Mouse (Mus musculus) C2C12 (cell line): ENCODE data around the gene Sipa1l3.

Experiments used
- CEBPB ChIP-seq: IDR thresholded peaks from one replicate; pipeline ENCODE4 v1.6.1; 2011; ENCODE audit warnings: low read depth, mild to moderate bottlenecking, control low read depth, moderate library complexity
- CTCF ChIP-seq: IDR thresholded peaks from one replicate; pipeline ENCODE4 v1.5.1; 2011; ENCODE audit not compliant: control insufficient read depth, insufficient read depth, insufficient read length
- MAX ChIP-seq: IDR thresholded peaks from one replicate; pipeline ENCODE4 v1.6.1; 2011; ENCODE audit warnings: mild to moderate bottlenecking, control low read depth
- MYOD1 ChIP-seq: IDR thresholded peaks from one replicate; pipeline ENCODE4 v1.6.1; 2011; ENCODE audit warnings: low read depth; ENCODE audit not compliant: control insufficient read depth, insufficient read length
- MYOG ChIP-seq: IDR thresholded peaks from one replicate; pipeline ENCODE4 v1.6.1; 2011; ENCODE audit not compliant: control insufficient read depth, insufficient read length; ENCODE audit errors: extremely low read depth
- USF1 ChIP-seq: IDR thresholded peaks from one replicate; pipeline ENCODE4 v1.6.1; 2011; ENCODE audit warnings: low read depth, mild to moderate bottlenecking, control low read depth, moderate library complexity

- no peak for TF ChIP-seq CTCF
- no peak for TF ChIP-seq MAX
- TF ChIP-seq MYOD1 = no peak
- TF ChIP-seq USF1 = no peak
- TF ChIP-seq CEBPB = no peak
- TF ChIP-seq MYOG = no peak
Observed at GRCm38 (mm10) chr7:29434313-29435035, 84.0 kb downstream of the Sipa1l3 start.
